Mouse (Mus musculus) liver, embryonic 15.5 days (tissue): ENCODE results near the gene Samd13. TPM values are rescaled to one million over a fixed set of nuclear protein-coding genes. Genes with fewer than 3 reads are reported as not detected.

Source experiments
- ATAC-seq: fragments of 200-750 bp; cut with Nextera tagmentation; 2 replicates; pipeline ENCODE4 v1.8.0; 2017; ENCODE audit warnings: moderate number of reproducible peaks, mild to moderate bottlenecking, moderate library complexity; ENCODE audit not compliant: insufficient read depth
- H3K27ac ChIP-seq: fragments of 300-500 bp; sonication (generic); replicated peaks from 2 replicates; pipeline ENCODE4 v1.5.1; 2015; ENCODE audit warnings: mild to moderate bottlenecking, inconsistent platforms
- H3K27me3 ChIP-seq: fragments of 300-500 bp; sonication (generic); 2 replicates; pipeline ENCODE4 v1.6.1; 2015; ENCODE audit warnings: mild to moderate bottlenecking, inconsistent platforms
- H3K36me3 ChIP-seq: fragments of 300-500 bp; sonication (generic); replicated peaks from 2 replicates; pipeline ENCODE4 v1.6.1; 2015; ENCODE audit warnings: moderate library complexity, mild to moderate bottlenecking, inconsistent platforms
- H3K4me1 ChIP-seq: fragments of 300-500 bp; sonication (generic); replicated peaks from 2 replicates; pipeline ENCODE4 v1.6.1; 2015; ENCODE audit warnings: inconsistent platforms
- H3K4me2 ChIP-seq: fragments of 300-500 bp; sonication (generic); 2 replicates; pipeline ENCODE4 v1.6.1; 2015; ENCODE audit warnings: moderate library complexity, mild to moderate bottlenecking, inconsistent platforms
- H3K4me3 ChIP-seq: fragments of 300-500 bp; sonication (generic); replicated peaks from 2 replicates; pipeline ENCODE4 v1.5.1; 2015; ENCODE audit warnings: mild to moderate bottlenecking, inconsistent platforms
- H3K9ac ChIP-seq: fragments of 300-500 bp; sonication (generic); 2 replicates; pipeline ENCODE4 v1.6.1; 2015; ENCODE audit warnings: moderate library complexity, mild to moderate bottlenecking, inconsistent platforms
- H3K9me3 ChIP-seq: fragments of 300-500 bp; sonication (generic); replicated peaks from 2 replicates; pipeline ENCODE4 v1.6.1; 2016; ENCODE audit warnings: inconsistent platforms
- WGBS: fragments of 180-500 bp; shearing (Covaris S2); methylation state at CpG from one replicate; pipeline ENCODE4 v1.1.7; 2015; ENCODE audit warnings: mixed read lengths; ENCODE audit not compliant: insufficient replicate concordance; 5-methylcytosine and 5-hydroxymethylcytosine counted together
- polyA plus RNA-seq: library from polyadenylated mRNA; unstranded; fragments of >200 nt; fragmentation: Nextera tagmentation; extraction: Ambion mirVana; gene quantifications from 2 replicates; pipeline ENCODE4 v1.2.1, GENCODE M21; 2015

Gene Samd13
- polyA plus RNA-seq, 1 experiment from 2014 or later = 0.45 TPM

GRCm38 (mm10) chr3:146671121-146671520 lies 14.3 kb downstream of the Samd13 start:
- no peaks in the 10 kb centered on the region for H3K36me3 ChIP-seq
- H3K27me3 ChIP-seq = no peaks in the 10 kb centered on the region
- H3K4me3 ChIP-seq = no peak overlapping the region
- no peak for ATAC-seq
- H3K9ac ChIP-seq = no peak overlapping the region
- H3K27ac ChIP-seq = no peak overlapping the region
- H3K4me1 ChIP-seq = no peaks in the 10 kb centered on the region
- H3K9me3 ChIP-seq = no peaks in the 10 kb centered on the region
- H3K4me2 ChIP-seq = no peak overlapping the region
- WGBS = 57% methylated on average over 2 of the region's 2 CpGs

GRCm38 (mm10) chr3:146661907-146662306 lies 23.5 kb downstream of the Samd13 start:
- H3K27ac ChIP-seq = no peak overlapping the region
- 59% methylated on average over 7 of the region's 7 CpGs for WGBS
- no peaks in the 10 kb centered on the region for H3K4me1 ChIP-seq
- H3K4me2 ChIP-seq = no peak overlapping the region
- no peaks in the 10 kb centered on the region for H3K9me3 ChIP-seq
- H3K4me3 ChIP-seq = no peak overlapping the region
- no peaks in the 10 kb centered on the region for H3K36me3 ChIP-seq
- H3K27me3 ChIP-seq = no peaks in the 10 kb centered on the region
- ATAC-seq = no peak
- no peak overlapping the region for H3K9ac ChIP-seq

GRCm38 (mm10) chr3:146661001-146661400 lies 24.4 kb downstream of the Samd13 start:
- no peak overlapping the region for H3K4me3 ChIP-seq
- H3K9me3 ChIP-seq = no peaks in the 10 kb centered on the region
- peaks cover under 1% of the 10 kb centered on the region for H3K4me1 ChIP-seq
- H3K27ac ChIP-seq = no peak overlapping the region
- no peak overlapping the region for H3K9ac ChIP-seq
- no peak overlapping the region for H3K4me2 ChIP-seq
- no peaks in the 10 kb centered on the region for H3K36me3 ChIP-seq
- no peaks in the 10 kb centered on the region for H3K27me3 ChIP-seq
- WGBS = 61% methylated on average over 6 of the region's 6 CpGs
- ATAC-seq = no peak

- H3K4me1 ChIP-seq = peaks cover 15% of the 10 kb centered on the region
- no peaks in the 10 kb centered on the region for H3K9me3 ChIP-seq
- 75% methylated on average over 5 of the region's 5 CpGs for WGBS
- no peak overlapping the region for H3K9ac ChIP-seq
- no peak overlapping the region for H3K27ac ChIP-seq
- no peaks in the 10 kb centered on the region for H3K36me3 ChIP-seq
- H3K4me2 ChIP-seq = no peak overlapping the region
- H3K27me3 ChIP-seq = no peaks in the 10 kb centered on the region
- ATAC-seq = no peak
- H3K4me3 ChIP-seq = no peak overlapping the region
Observed at GRCm38 (mm10) chr3:146659321-146659720, 26.1 kb downstream of the Samd13 start.

- Histone ChIP-seq H3K4me2 (no peak overlapping the region), H3K27me3 (no peaks in the 10 kb centered on the region), H3K9ac (no peak overlapping the region), H3K9me3 (no peaks in the 10 kb centered on the region), H3K4me3 (no peak overlapping the region), H3K27ac (no peak overlapping the region), H3K4me1 (peaks cover 26% of the 10 kb centered on the region), H3K36me3 (no peaks in the 10 kb centered on the region)
- no peak for ATAC-seq
- 56% methylated on average over 1 of the region's 1 CpGs for WGBS
Observed at GRCm38 (mm10) chr3:146658061-146658639, 27.2 kb downstream of the Samd13 start.

GRCm38 (mm10) chr3:146657433-146657832 lies 28.0 kb downstream of the Samd13 start:
- H3K27ac ChIP-seq = no peak overlapping the region
- H3K4me3 ChIP-seq = no peak overlapping the region
- no peak overlapping the region for H3K4me2 ChIP-seq
- H3K27me3 ChIP-seq = no peaks in the 10 kb centered on the region
- H3K9ac ChIP-seq = no peak overlapping the region
- no peaks in the 10 kb centered on the region for H3K36me3 ChIP-seq
- H3K4me1 ChIP-seq = peaks cover 33% of the 10 kb centered on the region
- WGBS = 66% methylated on average over 5 of the region's 5 CpGs
- no peak for ATAC-seq
- no peaks in the 10 kb centered on the region for H3K9me3 ChIP-seq

GRCm38 (mm10) chr3:146655111-146655577 lies 30.2 kb downstream of the Samd13 start:
- Histone ChIP-seq H3K27me3 (no peaks in the 10 kb centered on the region), H3K4me1 (peaks cover 33% of the 10 kb centered on the region), H3K9ac (no peak overlapping the region), H3K4me3 (no peak overlapping the region), H3K36me3 (no peaks in the 10 kb centered on the region), H3K4me2 (peak overlapping the region; percentile 53), H3K27ac (peak overlapping the region; percentile 91), H3K9me3 (no peaks in the 10 kb centered on the region)
- ATAC-seq = peak; percentile 79
- WGBS = 30% methylated on average over 2 of the region's 2 CpGs

GRCm38 (mm10) chr3:146653692-146654091 lies 31.7 kb downstream of the Samd13 start:
- peak overlapping the region; percentile 57 for H3K4me2 ChIP-seq
- H3K4me3 ChIP-seq = no peak overlapping the region
- peak overlapping the region; percentile 74 for H3K27ac ChIP-seq
- no peaks in the 10 kb centered on the region for H3K9me3 ChIP-seq
- peak overlapping the region; percentile 35; the same call in 1 of the 2 replicates for H3K9ac ChIP-seq
- WGBS = 18% methylated on average over 6 of the region's 6 CpGs
- ATAC-seq = peak; percentile 85
- H3K4me1 ChIP-seq = peaks cover 33% of the 10 kb centered on the region
- H3K27me3 ChIP-seq = no peaks in the 10 kb centered on the region
- H3K36me3 ChIP-seq = no peaks in the 10 kb centered on the region

GRCm38 (mm10) chr3:146652431-146652830 lies 33.0 kb downstream of the Samd13 start:
- H3K4me2 ChIP-seq = no peak overlapping the region
- H3K9ac ChIP-seq = no peak overlapping the region
- peaks cover 33% of the 10 kb centered on the region for H3K4me1 ChIP-seq
- H3K36me3 ChIP-seq = no peaks in the 10 kb centered on the region
- peak overlapping the region; percentile 38; the same call in 1 of the 2 replicates for H3K27ac ChIP-seq
- ATAC-seq = no peak
- H3K4me3 ChIP-seq = no peak overlapping the region
- WGBS = 80% methylated on average over 5 of the region's 5 CpGs
- H3K27me3 ChIP-seq = no peaks in the 10 kb centered on the region
- no peaks in the 10 kb centered on the region for H3K9me3 ChIP-seq

GRCm38 (mm10) chr3:146651217-146651616 lies 34.2 kb downstream of the Samd13 start, which contains the start of gene 4930503B20Rik:
4930503B20Rik (minus strand) TSS chr3:146651317.
- H3K9me3 ChIP-seq = no peaks in the 10 kb centered on the region
- WGBS = 81% methylated on average over 3 of the region's 3 CpGs

GRCm38 (mm10) chr3:146650716-146651115 lies 34.7 kb downstream of the Samd13 start:
- Histone ChIP-seq H3K36me3 (no peaks in the 10 kb centered on the region), H3K27me3 (no peaks in the 10 kb centered on the region), H3K4me3 (no peak overlapping the region), H3K9ac (no peak overlapping the region), H3K9me3 (no peaks in the 10 kb centered on the region), H3K4me2 (no peak overlapping the region), H3K4me1 (peaks cover 29% of the 10 kb centered on the region), H3K27ac (no peak overlapping the region)
- 76% methylated on average over 10 of the region's 10 CpGs for WGBS
- ATAC-seq = no peak

More at GRCm38 (mm10) chr3:146651217-146651616, 34.2 kb downstream of the Samd13 start, which contains the start of gene 4930503B20Rik:
- H3K4me1 ChIP-seq = peaks cover 33% of the 10 kb centered on the region
- H3K27ac ChIP-seq = no peak within 1 kb of the TSS
- no peak within 1 kb of the TSS for H3K4me2 ChIP-seq
- no peak for ATAC-seq
- no peak within 1 kb of the TSS for H3K4me3 ChIP-seq
- no peak within 1 kb of the TSS for H3K9ac ChIP-seq
- H3K36me3 ChIP-seq = no peaks in the 10 kb centered on the region
- no peaks in the 10 kb centered on the region for H3K27me3 ChIP-seq
